Mouse (Mus musculus) embryo, embryonic 11 days (tissue): ENCODE measurements around the gene Olfr78.

Source experiments
- DNase-seq: peaks from one replicate; pipeline ENCODE4 v3.0.0-alpha.2; 2015

Gene Olfr78

DNA sequence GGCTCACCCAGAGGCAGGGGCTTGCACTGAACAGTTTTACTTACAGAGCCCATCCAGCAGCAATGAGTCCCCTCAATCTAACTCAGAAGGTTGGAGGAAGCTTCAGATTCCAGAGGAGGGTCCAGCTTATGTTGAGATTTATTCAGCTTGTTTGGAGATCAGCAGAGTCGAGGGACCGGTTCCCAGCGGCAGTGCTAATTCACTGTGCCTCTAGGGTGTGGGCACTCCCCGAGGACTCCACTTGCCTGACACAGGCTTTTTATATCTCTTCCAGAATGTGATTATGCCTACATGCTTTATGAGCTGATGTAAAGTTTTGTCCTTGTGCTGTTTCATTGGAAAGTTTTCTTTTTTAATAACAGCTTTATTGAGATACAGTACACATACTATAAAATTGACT, at the start of gene Olfr78, which contains the start of gene Olfr560:
Gene Olfr78 (minus strand): TSS at position 206 of the 400 bp plus-strand sequence.
Gene Olfr560 (minus strand): TSS at position 101 of the 400 bp plus-strand sequence.
- no peak for DNase-seq

DNA sequence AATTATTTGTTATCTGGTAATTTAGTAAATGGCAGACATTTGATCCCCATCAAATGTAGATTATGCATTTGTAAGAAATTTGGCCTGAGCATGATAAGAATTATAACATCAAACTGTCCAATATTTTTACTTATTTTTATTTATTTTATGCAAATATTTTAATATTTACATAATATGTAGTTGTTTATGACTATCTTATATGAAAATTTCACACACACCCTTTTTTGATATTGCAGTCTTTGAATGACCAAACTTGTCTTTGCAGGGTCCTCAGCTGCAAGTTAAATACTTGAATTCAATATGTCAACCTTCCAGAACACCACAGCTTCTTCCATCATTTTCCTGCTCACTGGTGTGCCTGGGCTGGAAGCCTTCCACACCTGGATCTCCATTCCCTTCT, 43.9 kb upstream of the Olfr78 start, which contains the start of gene Olfr564:
Gene Olfr564 (plus strand): TSS at position 301 of the 400 bp plus-strand sequence.
- DNase-seq: no peak

DNA sequence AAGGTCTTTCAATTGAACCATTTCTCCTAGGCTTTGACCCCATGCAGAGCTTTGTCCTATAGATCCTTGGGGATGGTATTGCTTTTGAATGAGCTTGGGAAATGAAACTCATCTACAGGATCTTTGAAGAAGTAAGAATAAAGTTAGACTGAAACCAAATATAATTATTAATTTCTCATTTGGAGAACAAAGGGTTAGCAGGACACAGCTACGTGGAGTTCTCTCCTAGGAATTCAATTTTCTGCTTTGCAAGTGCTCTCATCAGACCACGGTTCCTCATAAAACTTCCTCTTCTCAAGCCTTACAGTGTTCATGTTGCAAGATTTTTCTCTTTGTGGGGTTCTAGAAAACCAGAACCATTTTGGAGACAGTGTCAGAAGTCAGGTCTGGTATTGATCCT, 11.7 kb upstream of the Olfr78 start, which contains the start of gene Olfr561:
Gene Olfr561 (plus strand): TSS at position 301 of the 400 bp plus-strand sequence.
- DNase-seq: no peak

DNA sequence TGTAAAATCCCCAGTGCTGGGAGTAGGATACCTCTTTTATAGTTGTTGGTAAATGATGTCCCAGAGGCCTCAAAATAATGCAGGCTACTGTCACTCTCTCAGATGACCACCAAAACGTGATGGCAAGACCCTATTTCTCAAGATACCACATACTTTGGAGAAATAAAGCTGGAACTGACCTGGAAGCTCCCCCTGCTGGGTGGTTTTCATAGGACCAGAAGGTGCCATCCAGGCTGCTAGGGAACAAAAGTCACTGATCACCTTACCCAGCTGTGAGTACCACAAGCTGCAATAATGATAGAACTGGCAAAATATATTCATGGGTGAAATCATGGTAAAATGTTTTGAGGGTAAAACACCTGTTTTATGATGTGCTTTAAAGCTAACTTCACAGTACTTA, 7.2 kb downstream of the Olfr78 start:
- DNase-seq: peak; percentile 6

DNA sequence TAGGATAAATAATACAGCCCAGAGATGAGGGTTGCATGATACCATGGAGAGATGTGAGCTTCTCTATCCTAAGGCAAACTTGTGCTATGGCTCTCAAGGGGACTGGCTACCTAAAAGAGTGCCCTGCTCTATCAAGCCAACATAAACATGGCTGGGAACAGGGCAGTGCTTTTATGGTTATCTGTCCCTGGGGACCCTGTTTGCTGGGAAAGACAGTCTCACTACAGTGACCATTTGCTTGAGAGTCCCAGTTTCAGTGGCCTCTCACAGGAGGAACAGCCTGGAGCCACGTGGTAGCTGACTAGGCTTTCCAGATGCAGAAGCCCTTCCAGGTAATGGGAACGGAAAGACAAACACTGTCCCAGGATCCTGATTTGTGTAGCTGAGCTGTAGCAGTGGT, 21.6 kb downstream of the Olfr78 start:
- no peak for DNase-seq

DNA sequence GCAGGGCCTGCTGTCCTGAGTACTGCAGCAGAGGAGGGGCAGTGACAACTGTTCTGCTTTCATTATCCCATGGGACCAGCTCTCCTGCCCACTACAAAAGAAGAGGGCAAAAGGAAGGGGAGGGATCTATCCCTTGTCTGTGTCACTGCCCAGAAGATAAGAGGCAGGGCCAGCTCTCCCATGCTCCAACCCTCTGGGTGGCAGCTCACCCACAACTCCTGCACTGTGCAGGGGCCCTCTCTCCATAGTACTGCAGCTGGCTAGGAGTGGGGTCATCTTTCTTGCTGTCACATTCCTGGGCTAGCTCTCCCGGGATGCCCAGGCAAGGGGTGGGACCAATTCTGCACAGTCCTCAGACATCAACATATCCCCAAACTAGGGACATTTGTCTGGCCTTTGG, 25.5 kb downstream of the Olfr78 start:
- no peak for DNase-seq

DNA sequence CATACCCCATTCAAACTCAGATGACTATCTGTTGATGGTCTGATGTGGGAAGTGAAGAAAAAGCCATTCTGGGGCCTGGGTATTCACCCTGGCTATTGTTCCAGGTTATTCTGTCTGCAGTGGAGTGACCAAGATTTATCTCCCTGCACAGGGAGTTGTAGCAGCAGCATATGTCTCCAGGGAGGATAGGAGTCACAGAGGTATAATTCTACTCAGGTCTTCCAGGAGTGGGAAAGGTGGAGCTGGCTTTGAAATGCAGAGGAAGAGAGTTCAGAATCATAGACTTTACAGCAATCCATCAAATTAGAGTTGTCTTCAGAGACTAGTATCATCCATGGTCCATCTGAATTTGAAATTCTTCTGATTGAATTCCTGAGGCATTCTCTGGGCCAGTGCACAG, 31.9 kb downstream of the Olfr78 start, which contains the start of gene Olfr559:
Gene Olfr559 (minus strand): TSS at position 101 of the 400 bp plus-strand sequence.
- no peak for DNase-seq

DNA sequence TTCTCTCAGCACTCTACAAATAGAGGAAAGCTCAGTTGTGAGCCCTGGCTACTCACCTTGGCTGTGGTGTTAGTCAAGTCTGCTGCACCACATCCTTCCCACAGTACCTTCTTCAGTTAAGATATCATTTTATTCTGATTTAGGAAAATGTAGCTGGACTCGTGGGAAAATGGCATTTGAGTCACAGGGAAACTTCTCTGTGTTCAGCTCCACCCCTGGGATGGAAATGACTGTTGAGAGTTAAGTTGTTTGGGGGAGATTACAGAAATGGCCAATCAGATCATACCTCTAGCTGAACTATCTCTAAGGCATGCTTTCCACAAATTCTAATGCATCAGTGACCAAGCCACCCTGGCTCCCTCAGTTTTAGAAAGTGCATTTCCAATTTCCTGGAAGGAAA, 40.3 kb downstream of the Olfr78 start, which contains the start of gene Olfr33:
Gene Olfr33 (minus strand): TSS at position 101 of the 400 bp plus-strand sequence.
- no peak for DNase-seq

DNA sequence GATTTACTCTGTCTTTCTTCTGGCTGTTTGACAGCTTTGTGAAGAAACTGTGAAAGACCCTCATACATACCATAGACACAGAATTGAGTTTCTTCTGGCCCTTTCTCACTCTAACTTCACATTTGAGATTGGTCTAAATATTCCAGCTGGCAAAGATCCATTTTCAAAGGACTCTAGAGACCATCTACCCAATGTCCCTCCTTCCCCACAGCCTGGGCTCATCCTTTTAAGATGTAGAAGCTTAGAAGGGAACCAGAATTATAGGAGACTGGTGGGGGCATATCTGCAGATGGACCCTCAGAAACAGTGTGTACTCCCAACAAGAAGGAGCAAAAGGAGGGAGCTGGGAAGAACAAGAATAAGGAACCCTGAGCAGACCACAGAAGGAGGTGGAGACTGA, 57.4 kb downstream of the Olfr78 start, which contains the start of gene Olfr558:
Gene Olfr558 (plus strand): TSS at position 301 of the 400 bp plus-strand sequence.
- DNase-seq: no peak

DNA sequence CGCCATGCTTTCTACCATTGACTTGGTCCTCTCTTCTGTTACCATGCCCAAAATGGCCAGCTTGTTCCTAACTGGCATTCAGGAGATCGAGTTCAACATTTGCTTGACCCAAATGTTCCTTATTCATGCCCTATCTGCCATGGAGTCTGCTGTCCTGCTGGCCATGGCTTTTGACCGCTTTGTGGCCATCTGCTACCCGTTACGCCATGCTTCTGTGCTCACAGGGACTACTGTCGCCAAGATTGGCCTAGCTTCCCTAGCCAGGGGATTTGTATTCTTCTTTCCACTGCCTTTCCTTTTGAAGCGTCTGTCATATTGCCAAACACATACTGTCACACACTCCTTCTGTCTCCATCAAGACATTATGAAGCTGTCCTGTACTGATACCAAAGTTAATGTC, 60.8 kb downstream of the Olfr78 start:
- no peak for DNase-seq

DNA sequence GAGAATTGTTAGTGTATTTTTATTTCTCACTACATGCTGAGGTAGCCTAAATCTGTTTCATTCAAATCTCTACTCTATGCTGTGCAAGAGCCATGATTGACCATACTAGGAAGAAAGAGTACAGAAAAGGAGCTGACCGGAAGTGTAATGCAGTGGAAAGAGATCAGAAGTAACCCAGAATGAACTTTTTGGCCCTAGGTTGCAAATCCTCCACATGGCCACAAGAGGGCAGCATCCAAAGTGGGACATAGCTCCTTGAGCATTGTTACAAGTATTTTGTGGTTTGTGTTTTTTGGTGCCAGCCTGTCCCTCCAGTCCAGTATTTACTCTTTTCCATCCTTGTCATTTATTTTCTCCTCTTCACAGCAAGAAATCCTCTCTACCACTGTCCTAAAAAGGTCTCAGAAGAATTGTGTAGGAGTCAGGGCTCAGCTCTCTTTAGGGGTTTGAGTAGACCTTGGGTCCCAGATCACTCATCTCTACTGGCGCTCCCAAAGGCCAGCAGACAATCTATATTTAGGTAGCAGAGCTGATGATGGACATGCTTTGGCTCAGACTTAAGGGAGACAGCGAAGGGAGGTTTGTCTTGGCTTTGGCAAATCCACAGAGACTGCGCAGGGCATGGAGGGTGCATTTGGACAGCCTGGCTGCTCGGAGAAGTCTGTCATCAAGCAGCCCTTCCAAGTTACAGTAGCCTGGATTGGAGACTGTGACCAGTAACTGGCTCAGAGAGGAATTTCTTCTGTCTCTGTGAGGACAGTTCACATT, 63.7 kb downstream of the Olfr78 start, which contains the start of gene Olfr557:
Gene Olfr557 (plus strand): TSS at position 553 of the 768 bp plus-strand sequence.
- peak; percentile 47 for DNase-seq
